Mouse (Mus musculus) forebrain, embryonic 15.5 days (tissue): ENCODE measurements around the gene Prr36. TPM values are rescaled to one million over a fixed set of nuclear protein-coding genes. Genes with fewer than 3 reads are reported as not detected.

ENCODE experiments used
- ATAC-seq: fragments of 200-750 bp; cut with Nextera tagmentation; replicated peaks from 2 replicates; pipeline ENCODE4 v1.8.0; 2017; ENCODE audit warnings: mild to moderate bottlenecking, moderate TSS enrichment, moderate library complexity
- H3K27ac ChIP-seq: fragments of 300-500 bp; sonication (generic); replicated peaks from 2 replicates; pipeline ENCODE4 v1.5.1; 2015; ENCODE audit warnings: mild to moderate bottlenecking, inconsistent platforms
- H3K27me3 ChIP-seq: fragments of 300-500 bp; sonication (generic); 2 replicates; pipeline ENCODE4 v1.6.1; 2015; ENCODE audit warnings: inconsistent platforms
- H3K36me3 ChIP-seq: fragments of 300-500 bp; sonication (generic); 2 replicates; pipeline ENCODE4 v1.6.1; 2015; ENCODE audit warnings: mild to moderate bottlenecking, inconsistent platforms
- H3K4me1 ChIP-seq: fragments of 300-500 bp; sonication (generic); 2 replicates; pipeline ENCODE4 v1.6.1; 2015; ENCODE audit warnings: inconsistent platforms
- H3K4me2 ChIP-seq: fragments of 300-500 bp; sonication (generic); replicated peaks from 2 replicates; pipeline ENCODE4 v1.6.1; 2015; ENCODE audit warnings: mild to moderate bottlenecking, inconsistent platforms
- H3K4me3 ChIP-seq: fragments of 300-500 bp; sonication (generic); 2 replicates; pipeline ENCODE4 v1.5.1; 2015; ENCODE audit warnings: mild to moderate bottlenecking, inconsistent platforms
- H3K9ac ChIP-seq: fragments of 300-500 bp; sonication (generic); replicated peaks from 2 replicates; pipeline ENCODE4 v1.6.1; 2015; ENCODE audit warnings: mild to moderate bottlenecking, inconsistent platforms
- H3K9me3 ChIP-seq: fragments of 300-500 bp; sonication (generic); 2 replicates; pipeline ENCODE4 v1.6.1; 2016; ENCODE audit warnings: inconsistent platforms
- WGBS: fragments of 180-500 bp; shearing (Covaris S2); methylation state at CpG from one replicate; pipeline ENCODE4 v1.1.7; 2015; ENCODE audit warnings: mixed read lengths; 5-methylcytosine and 5-hydroxymethylcytosine counted together
- polyA plus RNA-seq: library from polyadenylated mRNA; unstranded; fragments of >200 nt; fragmentation: Nextera tagmentation; extraction: Ambion mirVana; gene quantifications from 2 replicates; pipeline ENCODE4 v1.2.1, GENCODE M21; 2015

Gene Prr36
- polyA plus RNA-seq, 1 experiment from 2014 or later, result 40.5 TPM

GRCm38 (mm10) chr8:4188605-4189004 is 28.7 kb downstream of the Prr36 start:
- H3K27ac ChIP-seq, result no peak overlapping the region
- no peak overlapping the region for H3K4me3 ChIP-seq
- H3K4me2 ChIP-seq, result no peak overlapping the region
- H3K4me1 ChIP-seq, result peaks cover 18% of the 10 kb centered on the region
- H3K27me3 ChIP-seq, result no peaks in the 10 kb centered on the region
- H3K36me3 ChIP-seq, result peaks cover 63% of the 10 kb centered on the region
- H3K9ac ChIP-seq, result no peak overlapping the region
- no peak for ATAC-seq
- H3K9me3 ChIP-seq, result no peaks in the 10 kb centered on the region

GRCm38 (mm10) chr8:4186151-4186550 is 31.1 kb downstream of the Prr36 start:
- Histone ChIP-seq H3K9ac (no peak overlapping the region), H3K36me3 (peaks cover 69% of the 10 kb centered on the region), H3K4me2 (no peak overlapping the region), H3K4me3 (no peak overlapping the region), H3K27me3 (no peaks in the 10 kb centered on the region), H3K9me3 (no peaks in the 10 kb centered on the region), H3K4me1 (no peaks in the 10 kb centered on the region), H3K27ac (no peak overlapping the region)
- no peak for ATAC-seq
- WGBS, result 96% methylated on average over 2 of the region's 2 CpGs

- no peaks in the 10 kb centered on the region for H3K4me1 ChIP-seq
- H3K36me3 ChIP-seq, result peaks cover 59% of the 10 kb centered on the region
- H3K4me2 ChIP-seq, result no peak overlapping the region
- no peak for ATAC-seq
- no peaks in the 10 kb centered on the region for H3K27me3 ChIP-seq
- no peak overlapping the region for H3K4me3 ChIP-seq
- H3K9ac ChIP-seq, result no peak overlapping the region
- WGBS, result 86% methylated on average over 8 of the region's 8 CpGs
- no peak overlapping the region for H3K27ac ChIP-seq
- H3K9me3 ChIP-seq, result no peaks in the 10 kb centered on the region
Observed at GRCm38 (mm10) chr8:4183409-4183808, 33.9 kb downstream of the Prr36 start.

GRCm38 (mm10) chr8:4174018-4174417 is 43.2 kb downstream of the Prr36 start:
- 0 out of 2 replicates have a peak, but pooled peaks have one; percentile 26 for ATAC-seq
- H3K4me2 ChIP-seq, result no peak overlapping the region
- peaks cover 11% of the 10 kb centered on the region; the same call in 1 of the 2 replicates for H3K4me1 ChIP-seq
- no peak overlapping the region for H3K27ac ChIP-seq
- H3K27me3 ChIP-seq, result no peaks in the 10 kb centered on the region
- 70% methylated on average over 2 of the region's 2 CpGs for WGBS
- H3K36me3 ChIP-seq, result peaks cover 19% of the 10 kb centered on the region
- no peak overlapping the region for H3K9ac ChIP-seq
- no peaks in the 10 kb centered on the region for H3K9me3 ChIP-seq
- H3K4me3 ChIP-seq, result no peak overlapping the region

GRCm38 (mm10) chr8:4172486-4172885 is 44.8 kb downstream of the Prr36 start:
- Histone ChIP-seq H3K4me1 (peaks cover 27% of the 10 kb centered on the region), H3K9ac (no peak overlapping the region), H3K36me3 (peaks cover 14% of the 10 kb centered on the region; the same call in 1 of the 2 replicates), H3K4me3 (no peak overlapping the region), H3K27me3 (no peaks in the 10 kb centered on the region), H3K9me3 (no peaks in the 10 kb centered on the region), H3K4me2 (no peak overlapping the region), H3K27ac (no peak overlapping the region)
- 58% methylated on average over 3 of the region's 3 CpGs for WGBS
- ATAC-seq, result no peak

GRCm38 (mm10) chr8:4167918-4168317 is 49.3 kb downstream of the Prr36 start:
- H3K4me3 ChIP-seq, result no peak overlapping the region
- H3K4me2 ChIP-seq, result peak overlapping the region; percentile 47
- no peaks in the 10 kb centered on the region for H3K9me3 ChIP-seq

GRCm38 (mm10) chr8:4166881-4167525 is 50.3 kb downstream of the Prr36 start:
- H3K36me3 ChIP-seq, result no peaks in the 10 kb centered on the region
- H3K9ac ChIP-seq, result peak overlapping the region; percentile 91
- peak overlapping the region; percentile 47 for H3K4me2 ChIP-seq
- no peaks in the 10 kb centered on the region for H3K9me3 ChIP-seq
- peak overlapping the region; percentile 74 for H3K27ac ChIP-seq
- WGBS, result 11% methylated on average over 10 of the region's 10 CpGs
- H3K4me1 ChIP-seq, result peaks cover 38% of the 10 kb centered on the region
- ATAC-seq, result peak; percentile 4
- peak overlapping the region; percentile 97 for H3K4me3 ChIP-seq
- no peaks in the 10 kb centered on the region for H3K27me3 ChIP-seq

More at GRCm38 (mm10) chr8:4167918-4168317, 49.3 kb downstream of the Prr36 start:
- Histone ChIP-seq H3K36me3 (no peaks in the 10 kb centered on the region), H3K9ac (no peak overlapping the region), H3K4me1 (peaks cover 38% of the 10 kb centered on the region), H3K27me3 (no peaks in the 10 kb centered on the region), H3K27ac (no peak overlapping the region)
- no peak for ATAC-seq
- 94% methylated on average over 1 of the region's 1 CpGs for WGBS

- peak; percentile 98 for ATAC-seq
- peak within 1 kb of the TSS; percentile 97 for H3K4me3 ChIP-seq
- H3K9me3 ChIP-seq, result no peaks in the 10 kb centered on the region
- under 1% methylated on average over 45 of the region's 51 CpGs for WGBS
- peak within 1 kb of the TSS; percentile 56 for H3K4me2 ChIP-seq
- peak within 1 kb of the TSS; percentile 91 for H3K9ac ChIP-seq
- peak within 1 kb of the TSS; percentile 88 for H3K27ac ChIP-seq
- H3K36me3 ChIP-seq, result no peaks in the 10 kb centered on the region
- H3K27me3 ChIP-seq, result no peaks in the 10 kb centered on the region
- H3K4me1 ChIP-seq, result peaks cover 38% of the 10 kb centered on the region
Observed at GRCm38 (mm10) chr8:4165852-4166751, 51.2 kb downstream of the Prr36 start, which contains the start of gene Evi5l. Gene Evi5l, plus strand, starts transcription at chr8:4166567.

- peak overlapping the region; percentile 61 for H3K9ac ChIP-seq
- no peaks in the 10 kb centered on the region for H3K36me3 ChIP-seq
- H3K9me3 ChIP-seq, result no peaks in the 10 kb centered on the region
- peaks cover 36% of the 10 kb centered on the region for H3K4me1 ChIP-seq
- no peaks in the 10 kb centered on the region for H3K27me3 ChIP-seq
- H3K4me3 ChIP-seq, result peak overlapping the region; percentile 97
- H3K4me2 ChIP-seq, result peak overlapping the region; percentile 56
- WGBS, result 6% methylated on average over 13 of the region's 13 CpGs
- ATAC-seq, result no peak
- peak overlapping the region; percentile 88 for H3K27ac ChIP-seq
Observed at GRCm38 (mm10) chr8:4165176-4165851, 51.9 kb downstream of the Prr36 start.

GRCm38 (mm10) chr8:4162786-4163185 is 54.5 kb downstream of the Prr36 start:
- Histone ChIP-seq H3K4me1 (peaks cover 14% of the 10 kb centered on the region), H3K4me2 (no peak overlapping the region), H3K36me3 (no peaks in the 10 kb centered on the region), H3K27me3 (no peaks in the 10 kb centered on the region), H3K27ac (no peak overlapping the region), H3K9ac (no peak overlapping the region), H3K9me3 (no peaks in the 10 kb centered on the region), H3K4me3 (no peak overlapping the region)
- ATAC-seq, result no peak
- 65% methylated on average over 4 of the region's 4 CpGs for WGBS
